Mouse (Mus musculus) cerebellum, adult 2 months (tissue): Measurements from ENCODE around the gene Arid4a.
"Not testable (repeated sequence)": the region's sequence is repeated elsewhere in the genome, so short reads cannot be mapped to it uniquely, and the experiment has no call there.

Experiments used
- CTCF ChIP-seq: fragments of 200-500 bp; IDR thresholded peaks from 2 replicates; pipeline ENCODE4 v1.5.1; 2011; ENCODE audit warnings: low read depth, mild to moderate bottlenecking, control low read depth, low read length, moderate library complexity, borderline replicate concordance; ENCODE audit not compliant: insufficient read depth
- POLR2A ChIP-seq: fragments of 200-500 bp; IDR thresholded peaks from 2 replicates; pipeline ENCODE4 v1.6.1; 2011; ENCODE audit warnings: low read length, control low read depth, borderline replicate concordance; ENCODE audit not compliant: insufficient read depth

GRCm38 (mm10) chr12:71104275-71104674, 88.5 kb downstream of the Arid4a start:
- not testable (repeated sequence) for TF ChIP-seq CTCF, POLR2A
